Mouse (Mus musculus) urinary bladder, postnatal 10 days (tissue): ENCODE data around the gene Cog5.

ENCODE experiments used
- DNase-seq: peaks from one replicate; pipeline ENCODE4 v3.0.0; 2022; ENCODE audit warnings: low spot score

Cog5 gene

GRCm38 (mm10) chr12:31984664-31985063 is 330.0 kb downstream of the Cog5 start:
- no peak for DNase-seq

- no peak for DNase-seq
These were observed 331.1 kb downstream of the Cog5 start for GRCm38 (mm10) chr12:31985738-31986137.

- no peak for DNase-seq
These were observed 331.8 kb downstream of the Cog5 start for GRCm38 (mm10) chr12:31986463-31986862.
